Mouse (Mus musculus): ENCODE data around the gene Gm37240. TPM values are rescaled to one million over a fixed set of nuclear protein-coding genes. Genes with fewer than 3 reads are reported as not detected.

Gene Gm37240
- polyA plus RNA-seq, 1 experiment from 2014 or later: 13.4 TPM

DNA sequence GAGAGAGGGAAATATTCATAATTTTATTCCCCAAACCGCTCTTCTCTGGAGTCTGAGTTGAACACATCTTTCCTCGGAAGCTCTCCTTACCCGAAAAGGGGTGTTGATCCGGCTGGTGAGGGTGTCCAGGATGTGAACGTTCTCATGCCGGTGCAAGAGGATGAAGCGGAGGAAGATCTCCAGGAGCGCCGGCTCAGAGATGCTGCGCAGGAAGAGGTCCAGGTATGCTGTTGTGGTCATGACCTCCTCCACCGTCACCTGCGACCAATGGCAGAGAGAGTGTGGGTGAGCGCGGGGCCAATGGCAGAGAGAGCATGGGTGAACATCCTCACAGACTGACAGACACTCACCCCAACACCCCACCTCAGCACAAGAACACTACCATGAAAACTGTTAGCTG is 199.0 kb downstream of the Gm37240 start:
- H3K4me1 ChIP-seq (ENCODE audit: control insufficient read depth, insufficient read depth, low read length): no peaks in the 10 kb centered on the region
- no peaks in the 10 kb centered on the region for H3K9me3 ChIP-seq (ENCODE audit: control insufficient read depth, low read length)
- H3K4me3 ChIP-seq (ENCODE audit: low read depth, low read length): no peak overlapping the region
- DNase-seq (ENCODE audit: low spot score) (no peak), ATAC-seq (ENCODE audit: low read depth) (no peak)
- no peak overlapping the region for H3K9ac ChIP-seq (ENCODE audit: low read depth, low read length)
- no peaks in the 10 kb centered on the region for H3K36me3 ChIP-seq (ENCODE audit: control insufficient read depth, insufficient read depth, low read length)
- H3K27ac ChIP-seq (replicated peaks; ENCODE audit: low read depth, low read length): no peak overlapping the region
- WGBS: 91% methylated on average over 14 of the region's 14 CpGs
- no peak overlapping the region for H3K4me2 ChIP-seq (ENCODE audit: low read depth, low read length)
- H3K27me3 ChIP-seq (replicated peaks; ENCODE audit: control insufficient read depth, insufficient read depth, low read length): no peaks in the 10 kb centered on the region

DNA sequence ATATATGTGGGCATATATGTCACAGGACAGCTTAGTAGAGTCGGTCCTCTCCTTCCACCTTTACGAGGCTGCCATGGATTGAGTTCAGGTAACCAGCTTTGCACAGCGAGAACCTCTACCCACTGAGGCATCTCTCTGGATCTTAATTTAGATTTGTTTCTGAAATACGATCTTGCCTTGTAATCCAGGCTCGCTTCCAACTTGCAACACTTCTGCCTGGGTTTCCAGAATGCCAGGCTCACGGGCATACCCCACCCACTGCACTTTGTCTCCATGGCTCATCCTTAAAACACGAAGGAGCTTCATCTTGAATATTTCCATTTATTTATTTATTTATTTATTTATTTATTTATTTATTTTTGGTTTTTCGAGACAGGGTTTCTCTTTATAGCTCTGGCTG is 202.0 kb downstream of the Gm37240 start:
- Histone ChIP-seq H3K9me3 (ENCODE audit: control insufficient read depth, low read length) (no peaks in the 10 kb centered on the region), H3K4me2 (ENCODE audit: low read depth, low read length) (no peak overlapping the region), H3K27ac (replicated peaks; ENCODE audit: low read depth, low read length) (no peak overlapping the region), H3K27me3 (replicated peaks; ENCODE audit: control insufficient read depth, insufficient read depth, low read length) (no peaks in the 10 kb centered on the region), H3K9ac (ENCODE audit: low read depth, low read length) (no peak overlapping the region), H3K4me1 (ENCODE audit: control insufficient read depth, insufficient read depth, low read length) (no peaks in the 10 kb centered on the region), H3K36me3 (ENCODE audit: control insufficient read depth, insufficient read depth, low read length) (no peaks in the 10 kb centered on the region), H3K4me3 (ENCODE audit: low read depth, low read length) (no peak overlapping the region)
- 82% methylated on average over 8 of the region's 8 CpGs for WGBS
- DNase-seq (ENCODE audit: low spot score): no peak
- ATAC-seq (ENCODE audit: low read depth): no peak

DNA sequence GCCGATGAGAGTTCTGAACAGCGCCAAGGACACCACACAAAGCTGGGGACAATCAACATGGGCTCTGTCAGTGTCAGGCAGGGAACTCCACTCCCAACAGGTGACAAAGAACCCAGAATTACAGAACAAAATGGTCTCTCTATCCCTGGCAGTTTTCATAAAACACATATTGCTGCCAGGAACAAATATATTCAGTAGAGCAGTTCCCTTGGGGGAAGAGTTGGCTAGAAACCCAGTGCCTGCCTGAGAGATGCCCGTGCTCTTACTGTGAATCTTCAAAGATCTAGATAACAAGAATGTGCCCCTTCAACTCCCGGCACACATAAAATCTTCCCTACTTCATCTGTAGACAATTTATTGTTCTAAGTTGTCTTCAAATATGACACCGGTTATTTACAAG is 203.7 kb downstream of the Gm37240 start:
- ATAC-seq (ENCODE audit: low read depth) (no peak), DNase-seq (ENCODE audit: low spot score) (no peak)
- H3K9ac ChIP-seq (ENCODE audit: low read depth, low read length): no peak overlapping the region
- no peaks in the 10 kb centered on the region for H3K4me1 ChIP-seq (ENCODE audit: control insufficient read depth, insufficient read depth, low read length)
- H3K36me3 ChIP-seq (ENCODE audit: control insufficient read depth, insufficient read depth, low read length): no peaks in the 10 kb centered on the region
- H3K4me3 ChIP-seq (ENCODE audit: low read depth, low read length): no peak overlapping the region
- no peak overlapping the region for H3K27ac ChIP-seq (replicated peaks; ENCODE audit: low read depth, low read length)
- no peak overlapping the region for H3K4me2 ChIP-seq (ENCODE audit: low read depth, low read length)
- H3K9me3 ChIP-seq (ENCODE audit: control insufficient read depth, low read length): no peaks in the 10 kb centered on the region
- 81% methylated on average over 5 of the region's 5 CpGs for WGBS
- no peaks in the 10 kb centered on the region for H3K27me3 ChIP-seq (replicated peaks; ENCODE audit: control insufficient read depth, insufficient read depth, low read length)

DNA sequence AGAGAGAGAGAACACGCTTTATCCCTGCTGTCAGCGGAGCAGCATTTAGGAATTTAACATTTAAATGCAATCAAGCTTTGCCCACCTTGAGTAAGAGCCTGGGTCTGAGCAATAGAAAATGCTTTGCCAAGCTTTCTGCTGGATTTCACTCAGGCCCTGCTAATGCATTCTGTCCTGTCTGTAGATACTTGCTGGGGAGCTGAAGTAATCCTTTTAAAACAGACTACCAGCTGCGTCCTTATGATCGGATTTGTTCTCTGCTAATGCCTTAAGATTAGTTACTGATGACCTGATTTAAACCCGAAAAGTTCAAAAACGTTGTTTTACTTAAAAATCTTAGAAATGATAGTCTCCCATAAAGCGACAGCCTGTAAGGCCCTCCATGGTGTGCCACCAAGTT is 206.2 kb downstream of the Gm37240 start:
- Histone ChIP-seq H3K9ac (ENCODE audit: low read depth, low read length) (no peak overlapping the region), H3K27me3 (replicated peaks; ENCODE audit: control insufficient read depth, insufficient read depth, low read length) (no peaks in the 10 kb centered on the region), H3K27ac (replicated peaks; ENCODE audit: low read depth, low read length) (no peak overlapping the region), H3K4me1 (ENCODE audit: control insufficient read depth, insufficient read depth, low read length) (no peaks in the 10 kb centered on the region), H3K9me3 (ENCODE audit: control insufficient read depth, low read length) (no peaks in the 10 kb centered on the region), H3K36me3 (ENCODE audit: control insufficient read depth, insufficient read depth, low read length) (no peaks in the 10 kb centered on the region), H3K4me3 (ENCODE audit: low read depth, low read length) (no peak overlapping the region), H3K4me2 (ENCODE audit: low read depth, low read length) (no peak overlapping the region)
- DNase-seq (ENCODE audit: low spot score) (no peak), ATAC-seq (ENCODE audit: low read depth) (no peak)
- 73% methylated on average over 7 of the region's 7 CpGs for WGBS

DNA sequence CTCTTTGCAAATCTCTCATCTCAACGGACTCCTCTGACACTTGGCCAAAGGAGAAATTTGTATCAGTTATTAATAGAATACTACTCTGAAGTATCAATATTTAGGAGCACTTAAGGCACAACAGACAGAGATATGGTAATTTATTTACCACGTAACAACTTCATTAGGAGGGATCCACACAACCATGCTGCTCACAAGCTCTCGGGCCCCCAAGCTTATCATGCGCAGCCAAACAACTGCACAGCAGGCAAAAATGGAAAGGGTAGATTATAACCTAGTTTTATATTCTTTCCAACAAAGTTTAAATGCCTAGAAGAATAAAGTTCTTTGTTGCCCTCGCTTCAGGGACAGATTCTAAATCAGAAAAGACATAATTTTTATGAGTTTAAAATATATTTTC is 207.4 kb downstream of the Gm37240 start:
- H3K27me3 ChIP-seq (replicated peaks; ENCODE audit: control insufficient read depth, insufficient read depth, low read length): no peaks in the 10 kb centered on the region
- DNase-seq (ENCODE audit: low spot score): no peak
- no peak overlapping the region for H3K4me2 ChIP-seq (ENCODE audit: low read depth, low read length)
- no peak for ATAC-seq (ENCODE audit: low read depth)
- no peak overlapping the region for H3K4me3 ChIP-seq (ENCODE audit: low read depth, low read length)
- no peak overlapping the region for H3K27ac ChIP-seq (replicated peaks; ENCODE audit: low read depth, low read length)
- 89% methylated on average over 5 of the region's 5 CpGs for WGBS
- no peaks in the 10 kb centered on the region for H3K36me3 ChIP-seq (ENCODE audit: control insufficient read depth, insufficient read depth, low read length)
- H3K9me3 ChIP-seq (ENCODE audit: control insufficient read depth, low read length): no peaks in the 10 kb centered on the region
- no peak overlapping the region for H3K9ac ChIP-seq (ENCODE audit: low read depth, low read length)
- no peaks in the 10 kb centered on the region for H3K4me1 ChIP-seq (ENCODE audit: control insufficient read depth, insufficient read depth, low read length)

DNA sequence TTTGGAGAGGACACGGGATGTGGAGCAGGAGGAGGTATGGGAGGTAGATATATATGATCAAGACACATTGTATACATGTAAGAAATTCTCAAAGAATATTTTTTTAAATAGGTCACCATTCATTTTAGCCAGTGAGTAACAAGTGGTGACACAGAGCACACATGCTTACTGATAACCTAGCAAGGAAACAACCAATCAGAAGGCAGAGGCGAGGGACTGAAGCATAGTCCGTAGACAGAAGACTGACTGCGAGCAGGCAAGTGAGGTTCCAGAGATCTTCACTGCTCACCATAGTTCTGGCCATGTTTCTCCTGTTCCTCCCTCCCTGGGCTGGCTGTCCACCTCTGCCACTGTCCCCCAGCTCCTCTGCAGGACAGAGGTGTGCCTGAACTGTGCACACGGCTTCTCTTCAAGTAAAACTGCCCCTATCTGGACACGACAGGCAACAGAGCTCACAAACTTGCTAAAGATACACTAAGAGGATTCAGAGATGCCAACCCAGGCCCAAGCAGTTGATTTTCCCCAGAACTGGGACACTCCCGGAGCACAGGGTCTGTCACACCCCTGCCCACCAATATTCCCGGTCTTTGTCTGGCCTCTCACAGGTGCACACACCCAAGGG is 207.9 kb downstream of the Gm37240 start:
- no peaks in the 10 kb centered on the region for H3K9me3 ChIP-seq (ENCODE audit: control insufficient read depth, low read length)
- H3K27me3 ChIP-seq (replicated peaks; ENCODE audit: control insufficient read depth, insufficient read depth, low read length): no peaks in the 10 kb centered on the region
- H3K4me1 ChIP-seq (ENCODE audit: control insufficient read depth, insufficient read depth, low read length): no peaks in the 10 kb centered on the region
- no peak overlapping the region for H3K4me2 ChIP-seq (ENCODE audit: low read depth, low read length)
- WGBS: 85% methylated on average over 8 of the region's 8 CpGs
- no peak overlapping the region for H3K9ac ChIP-seq (ENCODE audit: low read depth, low read length)
- no peak overlapping the region for H3K4me3 ChIP-seq (ENCODE audit: low read depth, low read length)
- no peak for ATAC-seq (ENCODE audit: low read depth)
- no peak for DNase-seq (ENCODE audit: low spot score)
- H3K36me3 ChIP-seq (ENCODE audit: control insufficient read depth, insufficient read depth, low read length): no peaks in the 10 kb centered on the region
- H3K27ac ChIP-seq (replicated peaks; ENCODE audit: low read depth, low read length): no peak overlapping the region

DNA sequence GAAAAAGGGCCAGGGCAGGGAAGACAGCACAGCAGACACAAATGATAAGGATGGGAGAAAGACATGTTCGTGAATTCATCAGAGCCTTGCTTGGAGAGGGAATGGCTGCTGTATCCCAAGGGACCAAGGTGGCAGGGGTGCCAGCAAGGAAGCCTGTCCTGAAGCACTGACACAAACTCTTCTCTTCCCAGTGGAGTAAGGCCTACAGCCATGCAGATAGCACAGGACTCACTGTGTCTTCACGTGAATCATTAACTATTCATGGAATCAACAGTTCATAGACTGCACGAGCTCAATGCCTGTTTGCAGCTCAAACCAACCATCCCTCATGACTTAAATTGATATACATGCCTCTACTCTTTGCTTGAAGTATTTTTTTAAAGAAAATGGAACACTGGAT is 209.4 kb downstream of the Gm37240 start:
- no peak for ATAC-seq (ENCODE audit: low read depth)
- H3K9me3 ChIP-seq (ENCODE audit: control insufficient read depth, low read length): no peaks in the 10 kb centered on the region
- H3K4me3 ChIP-seq (ENCODE audit: low read depth, low read length): no peak overlapping the region
- no peak overlapping the region for H3K27ac ChIP-seq (replicated peaks; ENCODE audit: low read depth, low read length)
- no peaks in the 10 kb centered on the region for H3K36me3 ChIP-seq (ENCODE audit: control insufficient read depth, insufficient read depth, low read length)
- no peak overlapping the region for H3K9ac ChIP-seq (ENCODE audit: low read depth, low read length)
- WGBS: 74% methylated on average over 3 of the region's 3 CpGs
- no peak overlapping the region for H3K4me2 ChIP-seq (ENCODE audit: low read depth, low read length)
- DNase-seq (ENCODE audit: low spot score): no peak
- no peaks in the 10 kb centered on the region for H3K27me3 ChIP-seq (replicated peaks; ENCODE audit: control insufficient read depth, insufficient read depth, low read length)
- no peaks in the 10 kb centered on the region for H3K4me1 ChIP-seq (ENCODE audit: control insufficient read depth, insufficient read depth, low read length)

DNA sequence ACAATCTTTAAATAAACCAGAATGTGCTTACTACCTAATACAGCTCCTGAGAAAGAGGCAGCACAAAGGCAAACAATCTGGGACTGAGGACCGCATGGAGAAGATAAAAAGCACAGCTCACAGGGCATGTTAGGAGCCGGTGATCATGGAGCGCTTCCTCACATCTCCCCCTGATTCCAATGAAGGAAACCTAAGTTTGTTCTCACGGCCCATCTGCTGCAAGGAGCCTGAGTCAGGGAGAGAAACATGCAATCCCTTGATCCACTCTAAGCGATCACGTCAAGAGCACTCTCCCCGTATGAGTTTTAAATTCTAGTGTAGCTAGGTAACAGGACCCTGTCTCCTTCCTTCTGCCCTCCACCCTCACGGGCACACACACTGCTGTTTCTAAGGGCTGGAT is 210.2 kb downstream of the Gm37240 start:
- WGBS: 86% methylated on average over 8 of the region's 8 CpGs
- Histone ChIP-seq H3K4me2 (ENCODE audit: low read depth, low read length) (no peak overlapping the region), H3K4me1 (ENCODE audit: control insufficient read depth, insufficient read depth, low read length) (no peaks in the 10 kb centered on the region), H3K9me3 (ENCODE audit: control insufficient read depth, low read length) (no peaks in the 10 kb centered on the region), H3K27ac (replicated peaks; ENCODE audit: low read depth, low read length) (no peak overlapping the region), H3K36me3 (ENCODE audit: control insufficient read depth, insufficient read depth, low read length) (no peaks in the 10 kb centered on the region), H3K27me3 (replicated peaks; ENCODE audit: control insufficient read depth, insufficient read depth, low read length) (no peaks in the 10 kb centered on the region), H3K9ac (ENCODE audit: low read depth, low read length) (no peak overlapping the region), H3K4me3 (ENCODE audit: low read depth, low read length) (no peak overlapping the region)
- DNase-seq (ENCODE audit: low spot score) (no peak), ATAC-seq (ENCODE audit: low read depth) (no peak)

DNA sequence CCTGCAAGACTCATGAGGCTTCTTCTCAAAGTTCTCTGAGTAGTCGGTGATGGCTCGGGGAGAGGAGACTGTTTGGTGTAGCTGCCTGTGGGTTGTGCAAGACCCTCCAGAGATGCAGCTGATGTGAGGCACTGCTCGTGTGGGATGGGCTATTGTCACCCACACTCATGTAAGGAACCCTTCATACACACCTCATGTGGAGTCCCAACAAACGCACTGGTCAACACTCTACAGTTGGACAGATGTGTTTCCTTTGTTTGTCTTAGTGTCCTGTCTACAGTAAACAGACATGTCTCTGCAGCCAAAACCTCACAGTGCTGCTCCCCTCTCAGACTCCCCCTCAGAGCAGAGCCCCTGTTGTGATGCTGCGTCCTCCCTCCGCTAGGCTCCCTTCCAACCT is 217.5 kb downstream of the Gm37240 start:
- DNase-seq (ENCODE audit: low spot score) (no peak), ATAC-seq (ENCODE audit: low read depth) (no peak)
- WGBS: 87% methylated on average over 6 of the region's 6 CpGs
- Histone ChIP-seq H3K27ac (replicated peaks; ENCODE audit: low read depth, low read length) (no peak overlapping the region), H3K4me3 (ENCODE audit: low read depth, low read length) (no peak overlapping the region), H3K4me2 (ENCODE audit: low read depth, low read length) (no peak overlapping the region), H3K9ac (ENCODE audit: low read depth, low read length) (no peak overlapping the region), H3K4me1 (ENCODE audit: control insufficient read depth, insufficient read depth, low read length) (no peaks in the 10 kb centered on the region), H3K9me3 (ENCODE audit: control insufficient read depth, low read length) (no peaks in the 10 kb centered on the region), H3K27me3 (replicated peaks; ENCODE audit: control insufficient read depth, insufficient read depth, low read length) (no peaks in the 10 kb centered on the region), H3K36me3 (ENCODE audit: control insufficient read depth, insufficient read depth, low read length) (no peaks in the 10 kb centered on the region)
